In genomic region chrX:68557717-68558116, GRCm38 (mm10) we compare ENCODE assay signal across 32 mouse cellular contexts.
DNase-seq lines count a peak whose midpoint lies in the region; ATAC-seq and TF ChIP-seq lines count a peak whose summit lies in the region.
"Had no signal": no experiment of that assay in that cellular context is flagged by ENCODE, and none has a peak within 500 bp of the region (broad histone marks: within the 10 kb centered on the region; RNA-seq: fewer than 3 reads in every experiment).

No protein-coding gene starts in this region.

- no peaks in the 10 kb centered on the region for H3K4me1 ChIP-seq in kidney, postnatal 0 days (replicated peaks; ENCODE audit: insufficient read depth, low read length)
- H3K4me1 ChIP-seq: embryonic facial prominence, embryonic 12.5 days; forebrain, embryonic 10.5 days; forebrain, embryonic 15.5 days; liver, embryonic 15.5 days; midbrain, embryonic 10.5 days; midbrain, embryonic 15.5 days; neural tube, embryonic 15.5 days had no signal

- TF ChIP-seq CTCF in kidney, postnatal 0 days (IDR thresholded peaks at IDR 0.05; ENCODE audit: low read depth) = no peak
- TF ChIP-seq CTCF in left cerebral cortex, adult 2 months (IDR thresholded peaks at IDR 0.05) = no peak

- no peak overlapping the region for H3K9ac ChIP-seq in kidney, postnatal 0 days (ENCODE audit: low read depth, low read length)
- H3K9ac ChIP-seq: embryonic facial prominence, embryonic 12.5 days; forebrain, embryonic 15.5 days; hindbrain, embryonic 14.5 days; liver, embryonic 15.5 days; lung, embryonic 14.5 days; midbrain, embryonic 15.5 days; neural tube, embryonic 15.5 days had no signal

- no peaks in the 10 kb centered on the region for H3K27me3 ChIP-seq in kidney, postnatal 0 days (ENCODE audit: insufficient read depth, low read length)
- H3K27me3 ChIP-seq: embryonic facial prominence, embryonic 12.5 days; forebrain, embryonic 15.5 days; liver, embryonic 15.5 days; midbrain, embryonic 15.5 days; neural tube, embryonic 15.5 days had no signal

- peak; percentile 1 for DNase-seq in kidney, postnatal 0 days (ENCODE audit: low spot score)
- DNase-seq in kidney, adult 11 months = no peak
- peak; percentile 14 to 16 for DNase-seq in left cerebral cortex, adult 9 months (ENCODE audit: low spot score in 2 of 2)
- no peak for DNase-seq in left cerebral cortex, adult 2 months (ENCODE audit: extremely low spot score in 1 of 2, low spot score in 2 of 2)
- DNase-seq in left cerebral cortex, postnatal 14 days (ENCODE audit: low spot score in 2 of 2) = peak; percentile 1 to 6
- DNase-seq in telencephalon, adult 2 months (ENCODE audit: low read depth, low spot score) = peak; percentile 60
- DNase-seq in c-Kit-positive CD71-positive TER-119-positive erythroid progenitor cells, embryonic 14.5 days (ENCODE audit: low spot score) = no peak
- DNase-seq: adrenal gland, adult 2 months; B cell, adult 2 months; cerebellum, adult 11 months; cerebellum, adult 9-10 months; cerebellum, postnatal 36 days; gastrocnemius, adult 2 months; gastrocnemius, postnatal 36 days; heart, postnatal 4 days; kidney, adult 2 months; lung, embryonic 14.5 days; lung, postnatal 14 days; retina, postnatal 1 day; spleen, adult 18-20 months; thymus, adult 18-20 months; thymus, postnatal 25 days had no signal

- H3K36me3 ChIP-seq in kidney, postnatal 0 days (ENCODE audit: insufficient read depth, low read length) = no peaks in the 10 kb centered on the region
- H3K36me3 ChIP-seq: embryonic facial prominence, embryonic 12.5 days; forebrain, embryonic 10.5 days; forebrain, embryonic 15.5 days; liver, embryonic 15.5 days; midbrain, embryonic 10.5 days; midbrain, embryonic 15.5 days; neural tube, embryonic 15.5 days had no signal

- 73% methylated on average over 2 of the region's 2 CpGs for WGBS in kidney, postnatal 0 days

- no peak overlapping the region for H3K27ac ChIP-seq in kidney, postnatal 0 days
- H3K27ac ChIP-seq in left cerebral cortex, adult 2 months = no peak overlapping the region
- H3K27ac ChIP-seq: embryonic facial prominence, embryonic 12.5 days; forebrain, embryonic 10.5 days; forebrain, embryonic 15.5 days; gastrocnemius, adult 2 months; hindbrain, embryonic 14.5 days; liver, embryonic 15.5 days; midbrain, embryonic 10.5 days; midbrain, embryonic 15.5 days; neural tube, embryonic 15.5 days had no signal

- H3K9me3 ChIP-seq in kidney, postnatal 0 days (replicated peaks; ENCODE audit: low read length) = no peaks in the 10 kb centered on the region
- H3K9me3 ChIP-seq: embryonic facial prominence, embryonic 12.5 days; forebrain, embryonic 10.5 days; forebrain, embryonic 15.5 days; liver, embryonic 15.5 days; midbrain, embryonic 10.5 days; midbrain, embryonic 15.5 days; neural tube, embryonic 15.5 days had no signal

- no peak for ATAC-seq in kidney, postnatal 0 days (replicated peaks; ENCODE audit: low FRiP score, low read depth)
- ATAC-seq: activated CD4-positive, CD25-positive, alpha-beta regulatory T cell, adult 4 months; forebrain, embryonic 15.5 days; midbrain, embryonic 15.5 days had no signal

- H3K4me2 ChIP-seq in kidney, postnatal 0 days (ENCODE audit: low read length) = no peak overlapping the region
- H3K4me2 ChIP-seq: embryonic facial prominence, embryonic 12.5 days; forebrain, embryonic 15.5 days; heart, embryonic 11.5 days; hindbrain, embryonic 14.5 days; liver, embryonic 15.5 days; lung, embryonic 14.5 days; midbrain, embryonic 15.5 days; neural tube, embryonic 15.5 days had no signal

- intact Hi-C loops in left cerebral cortex, adult 2 months (cut with DNase I) = loop anchor here (10.0 kb wide), 2 partner anchors 53 to 1903 kb away; no protein-coding TSS in a partner anchor
- intact Hi-C loops in left cerebral cortex, postnatal 14 days (cut with DNase I) = no loop called here

- no peak overlapping the region for H3K4me3 ChIP-seq in kidney, postnatal 0 days (replicated peaks; ENCODE audit: low read depth, low read length)
- no peak overlapping the region for H3K4me3 ChIP-seq in left cerebral cortex, adult 2 months
- H3K4me3 ChIP-seq: embryonic facial prominence, embryonic 12.5 days; forebrain, embryonic 10.5 days; forebrain, embryonic 15.5 days; gastrocnemius, adult 2 months; liver, embryonic 15.5 days; midbrain, embryonic 10.5 days; midbrain, embryonic 15.5 days; neural tube, embryonic 15.5 days had no signal

Comparison
In these comparisons a context has a peak if more than half of its experiments do, and no peak if none do; other contexts are left out.
1. DNase-seq: peak in kidney, postnatal 0 days (single experiment), left cerebral cortex, adult 9 months (2 of 2), left cerebral cortex, postnatal 14 days (2 of 2) and telencephalon, adult 2 months (single experiment); none in kidney, adult 11 months (single experiment), left cerebral cortex, adult 2 months (0 of 2) and c-Kit-positive CD71-positive TER-119-positive erythroid progenitor cells, embryonic 14.5 days (single experiment).